Mouse (Mus musculus) CH12.LX (cell line): ENCODE results near the gene Src.

Experiments
- BHLHE40 ChIP-seq: IDR thresholded peaks from 2 replicates; pipeline ENCODE4 v1.6.1; 2011; ENCODE audit warnings: mild to moderate bottlenecking, low read depth, low read length, improper control_type of control experiment
- CHD1 ChIP-seq: IDR thresholded peaks from 2 replicates; pipeline ENCODE4 v1.6.1; 2012; ENCODE audit warnings: low read depth, low read length, improper control_type of control experiment, inconsistent platforms
- E2F4 ChIP-seq: IDR thresholded peaks from 2 replicates; pipeline ENCODE4 v1.6.1; 2011; ENCODE audit warnings: low read depth, low read length, improper control_type of control experiment; ENCODE audit not compliant: insufficient replicate concordance
- ELF1 ChIP-seq: IDR thresholded peaks from 2 replicates; pipeline ENCODE4 v1.6.1; 2014; ENCODE audit warnings: low read depth, mild to moderate bottlenecking, inconsistent platforms, low read length, improper control_type of control experiment
- EP300 ChIP-seq: IDR thresholded peaks from 2 replicates; pipeline ENCODE4 v1.6.1; 2011; ENCODE audit warnings: low read length, improper control_type of control experiment
- MAFK ChIP-seq: IDR thresholded peaks from 2 replicates; pipeline ENCODE4 v1.6.1; 2011; ENCODE audit warnings: low read length, improper control_type of control experiment; ENCODE audit not compliant: insufficient replicate concordance
- NELFE ChIP-seq: IDR thresholded peaks from 2 replicates; pipeline ENCODE4 v1.6.1; 2011; ENCODE audit warnings: low read depth, low read length, improper control_type of control experiment
- POLR2A ChIP-seq: IDR thresholded peaks from 2 replicates; pipeline ENCODE4 v1.6.1; 2011; ENCODE audit warnings: low read depth, mild to moderate bottlenecking, improper control_type of control experiment, low read length
- RAD21 ChIP-seq: IDR thresholded peaks from 2 replicates; pipeline ENCODE4 v1.6.1; 2011; ENCODE audit warnings: low read depth, mild to moderate bottlenecking, low read length, improper control_type of control experiment, moderate library complexity
- TCF12 ChIP-seq: IDR thresholded peaks from 2 replicates; pipeline ENCODE4 v1.6.1; 2014; ENCODE audit warnings: low read depth, mild to moderate bottlenecking, inconsistent platforms, low read length, improper control_type of control experiment
- ZMIZ1 ChIP-seq: IDR thresholded peaks from 2 replicates; pipeline ENCODE4 v1.6.1; 2012; ENCODE audit warnings: low read depth, mild to moderate bottlenecking, inconsistent platforms, low read length, improper control_type of control experiment
- ZNF384 ChIP-seq: IDR thresholded peaks from 2 replicates; pipeline ENCODE4 v1.6.1; 2012; ENCODE audit warnings: low read depth, low read length, improper control_type of control experiment, inconsistent platforms

DNA sequence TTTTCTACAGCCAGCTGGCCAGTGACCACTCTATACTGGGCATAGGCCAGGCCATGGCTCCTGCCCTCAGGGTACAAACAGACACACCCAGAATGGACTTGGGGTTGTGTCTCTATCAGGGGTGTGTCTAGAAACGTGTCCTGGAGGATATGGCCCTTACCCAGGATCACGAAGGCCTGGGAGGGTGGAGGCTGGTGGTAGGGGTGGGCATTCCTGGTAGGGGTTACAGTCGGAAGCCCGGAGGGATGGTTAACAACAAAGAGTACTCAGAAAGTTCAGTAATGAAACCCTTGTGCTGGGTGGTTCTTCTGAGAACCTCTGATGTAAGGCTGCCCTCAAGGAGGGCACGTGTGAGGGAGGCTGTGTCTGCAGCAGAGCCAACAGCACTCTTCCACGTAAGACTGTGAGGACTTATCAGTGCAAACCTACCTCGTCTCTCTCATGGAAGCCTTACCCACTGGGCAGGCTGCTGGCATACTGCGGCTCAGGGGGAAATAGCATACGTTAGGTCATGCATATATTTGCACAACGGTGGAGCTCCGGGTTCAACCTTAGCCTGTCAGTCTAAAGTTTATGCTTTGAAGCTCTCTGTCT is 3.9 kb downstream of the Src start:
- TF ChIP-seq POLR2A (no peak), ELF1 (no peak), ZMIZ1 (no peak), BHLHE40 (no peak), CHD1 (no peak), RAD21 (no peak), E2F4 (no peak), MAFK (no peak), NELFE (no peak), ZNF384 (no peak), TCF12 (no peak), EP300 (no peak)
